Mouse (Mus musculus): ENCODE measurements around the gene Nme3.

Gene Nme3

DNA sequence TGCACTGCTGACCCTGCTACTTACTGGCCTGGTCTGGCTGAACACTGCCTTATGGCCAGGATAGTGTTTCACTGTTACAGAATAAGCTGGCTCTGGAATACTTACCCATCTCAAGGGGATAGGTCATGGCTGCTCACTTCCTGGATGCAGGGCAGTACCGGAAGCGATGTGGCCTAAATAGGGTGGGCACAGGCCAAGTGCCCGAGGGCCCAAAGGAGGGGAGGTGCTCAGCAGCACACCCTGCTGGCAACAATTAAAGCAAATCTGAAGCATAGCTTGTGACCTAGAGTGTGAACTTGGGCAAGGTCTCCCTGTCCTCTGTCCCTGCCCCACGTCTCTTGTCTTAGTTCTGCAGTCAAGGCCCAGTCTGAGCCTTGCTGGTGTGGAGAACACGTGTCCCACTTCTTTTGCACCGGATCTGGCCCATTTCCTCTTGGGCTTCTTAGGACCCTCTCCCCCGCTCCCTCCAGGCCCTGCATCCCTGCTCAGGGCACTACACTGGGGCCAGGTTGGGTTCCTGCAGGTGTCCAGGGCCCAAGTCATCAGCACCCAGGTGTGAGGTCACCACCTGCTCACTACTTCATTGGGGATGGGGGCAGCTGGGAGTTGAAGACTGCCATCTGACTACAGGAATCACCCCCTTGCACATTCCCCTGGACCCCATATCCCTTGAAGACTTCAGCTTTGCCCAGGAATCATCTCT lies 14.4 kb upstream of the Nme3 start:
- no peak for DNase-seq

DNA sequence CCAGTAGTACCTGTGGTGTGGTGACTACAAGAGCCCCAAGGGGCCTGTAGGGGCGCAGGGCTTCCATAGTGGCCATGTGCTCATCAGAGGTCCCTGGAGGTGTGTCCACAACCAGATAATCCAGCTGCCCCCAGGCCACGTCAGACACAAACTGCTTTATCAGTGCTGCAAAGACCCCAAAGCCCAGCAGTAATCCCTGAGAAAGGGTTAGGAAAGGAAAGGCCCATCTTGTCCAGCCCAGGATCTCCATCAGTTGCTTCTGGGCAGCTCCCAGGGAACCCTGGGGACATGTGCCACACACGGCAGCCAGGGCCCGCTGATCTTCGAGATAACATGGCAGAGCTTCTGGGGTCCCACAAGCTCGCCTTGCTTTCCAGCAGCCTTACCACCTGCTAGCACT lies 11.9 kb upstream of the Nme3 start:
- DNase-seq = no peak

DNA sequence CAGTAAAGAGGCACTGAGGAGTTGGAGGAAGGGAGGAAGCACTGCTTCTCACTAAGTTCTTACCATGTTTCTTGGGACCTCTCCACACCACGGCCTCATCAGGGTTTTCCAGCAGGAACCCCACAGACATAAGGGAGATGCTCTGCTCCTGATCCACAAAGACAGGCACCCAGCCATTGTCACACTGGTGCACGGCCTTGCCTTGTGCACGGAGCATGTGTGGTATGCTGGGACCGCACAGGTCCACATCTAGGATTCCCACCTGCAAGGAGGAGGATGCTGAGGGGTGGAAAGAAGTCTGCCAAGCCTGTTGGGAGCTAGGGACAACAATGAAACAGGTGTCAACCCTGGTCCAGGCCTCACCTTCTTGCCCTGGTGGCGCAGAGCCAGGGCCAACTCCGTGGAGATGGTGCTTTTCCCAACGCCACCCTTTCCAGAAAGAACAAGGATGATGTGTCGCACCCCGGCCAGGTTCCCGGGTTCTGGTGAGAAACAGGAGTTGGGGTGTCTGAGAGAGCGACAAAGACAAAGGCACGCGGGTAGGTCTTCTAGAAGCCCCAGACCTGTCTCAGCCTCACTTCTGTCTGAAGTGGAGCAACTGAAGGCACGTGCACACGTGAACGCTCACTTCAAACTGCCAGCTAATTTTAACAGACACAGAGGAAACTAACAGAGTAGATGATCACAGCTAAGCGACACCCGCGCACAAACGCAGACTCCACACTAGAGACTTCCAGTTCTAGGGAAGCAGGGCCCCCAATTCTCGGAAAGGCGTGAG lies 10.8 kb upstream of the Nme3 start:
- DNase-seq = no peak

DNA sequence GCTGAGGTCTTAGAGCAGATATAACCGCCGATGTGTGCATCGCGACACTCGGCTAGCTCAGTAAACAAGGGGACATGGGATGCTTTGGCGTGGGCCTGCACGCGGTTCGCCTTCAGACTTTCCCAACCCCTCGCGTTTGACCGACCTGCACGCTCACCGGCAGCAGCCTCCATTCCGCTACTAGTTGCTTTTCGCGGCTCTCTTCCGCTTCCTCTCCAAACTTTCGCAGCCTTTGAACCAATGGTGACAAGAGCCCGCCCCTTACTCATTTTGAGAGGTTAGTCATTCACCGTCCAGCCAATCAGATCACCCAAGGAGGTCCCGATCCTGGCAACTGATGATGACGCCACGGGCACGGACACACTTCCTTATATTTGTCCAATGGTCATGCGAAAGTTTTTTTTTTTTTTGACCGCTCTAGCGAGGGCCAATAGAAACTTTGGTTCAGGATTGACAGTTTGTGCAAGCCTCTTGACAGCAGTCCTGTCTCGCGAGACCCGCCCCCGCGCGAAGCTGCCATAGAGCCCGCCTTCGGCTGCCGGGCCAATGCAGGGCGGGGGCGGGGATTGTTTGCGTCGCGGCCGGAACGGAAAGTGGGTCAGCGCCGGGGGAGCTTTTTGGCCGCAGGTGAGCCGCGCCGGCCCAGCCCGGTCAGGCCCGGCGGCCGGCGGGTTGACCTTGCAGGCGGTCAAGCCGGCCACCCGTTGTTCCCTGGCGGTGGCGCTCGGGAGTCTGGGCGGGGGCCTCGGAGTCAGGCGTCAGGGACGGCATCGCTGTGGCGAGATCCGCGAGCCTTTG lies 10.0 kb upstream of the Nme3 start, which contains the start of the genes Nubp2 and Spsb3:
Nubp2 (minus strand) TSS at position 216 of the 798 bp plus-strand sequence.
Spsb3 (plus strand) TSS at position 510 of the 798 bp plus-strand sequence.
- DNase-seq = peak; percentile 98

DNA sequence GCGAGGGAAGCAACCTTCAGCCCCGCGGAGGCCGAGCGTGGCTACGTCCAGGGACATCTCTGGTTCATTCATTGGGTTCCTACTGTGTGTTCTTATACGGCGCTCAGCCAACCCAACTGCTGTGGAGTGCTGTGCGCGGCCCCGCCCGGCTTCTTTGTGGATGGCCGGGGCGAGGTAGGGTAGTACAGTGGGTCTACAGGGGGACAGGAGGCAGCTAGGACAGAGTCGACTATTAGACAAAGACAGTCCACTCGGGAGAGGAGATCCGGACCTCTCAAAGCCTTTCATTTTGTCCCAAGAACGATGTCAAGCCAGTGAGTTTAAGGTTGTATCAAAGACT lies 9.4 kb upstream of the Nme3 start:
- DNase-seq = no peak

DNA sequence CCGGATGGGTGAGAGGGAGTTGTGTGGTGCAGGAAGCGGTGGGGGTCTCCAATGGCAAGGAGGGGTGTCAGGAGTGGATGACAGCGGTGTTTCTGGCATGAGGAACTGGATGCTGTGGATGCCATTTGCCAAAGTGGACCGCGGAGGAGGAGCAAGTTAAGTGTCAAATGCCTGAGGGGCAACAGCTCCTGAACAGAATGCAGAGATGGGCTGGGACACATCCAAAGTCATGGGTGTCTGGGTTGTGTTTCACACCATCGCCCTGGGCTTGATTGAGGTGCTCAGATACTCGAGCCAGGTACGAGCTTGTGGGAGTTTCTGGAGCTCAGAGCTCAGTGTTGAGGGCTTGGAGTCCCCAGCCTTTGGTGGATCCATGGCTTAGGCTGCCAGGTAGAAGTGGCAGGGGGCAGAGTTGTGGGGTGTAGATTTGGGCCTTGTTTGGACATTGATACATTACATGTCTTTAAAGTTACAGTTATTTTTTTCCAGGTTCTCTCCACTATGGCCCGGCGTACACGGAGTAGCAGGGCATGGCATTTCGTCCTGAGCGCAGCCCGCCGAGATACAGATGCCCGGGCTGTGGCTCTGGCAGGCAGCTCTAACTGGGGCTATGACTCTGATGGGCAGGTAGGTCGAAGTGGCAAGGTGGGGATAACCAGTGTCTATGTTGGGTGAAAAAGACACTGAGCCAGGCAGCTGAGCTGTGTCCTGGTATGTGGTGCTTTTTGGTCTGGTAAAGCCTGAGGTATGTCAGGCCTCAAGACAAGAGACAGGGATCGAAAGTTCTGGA lies 8.8 kb upstream of the Nme3 start:
- DNase-seq = no peak

- DNase-seq = no peak
Observed at GRCm38 (mm10) chr17:24888862-24889261, 7.4 kb upstream of the Nme3 start.

DNA sequence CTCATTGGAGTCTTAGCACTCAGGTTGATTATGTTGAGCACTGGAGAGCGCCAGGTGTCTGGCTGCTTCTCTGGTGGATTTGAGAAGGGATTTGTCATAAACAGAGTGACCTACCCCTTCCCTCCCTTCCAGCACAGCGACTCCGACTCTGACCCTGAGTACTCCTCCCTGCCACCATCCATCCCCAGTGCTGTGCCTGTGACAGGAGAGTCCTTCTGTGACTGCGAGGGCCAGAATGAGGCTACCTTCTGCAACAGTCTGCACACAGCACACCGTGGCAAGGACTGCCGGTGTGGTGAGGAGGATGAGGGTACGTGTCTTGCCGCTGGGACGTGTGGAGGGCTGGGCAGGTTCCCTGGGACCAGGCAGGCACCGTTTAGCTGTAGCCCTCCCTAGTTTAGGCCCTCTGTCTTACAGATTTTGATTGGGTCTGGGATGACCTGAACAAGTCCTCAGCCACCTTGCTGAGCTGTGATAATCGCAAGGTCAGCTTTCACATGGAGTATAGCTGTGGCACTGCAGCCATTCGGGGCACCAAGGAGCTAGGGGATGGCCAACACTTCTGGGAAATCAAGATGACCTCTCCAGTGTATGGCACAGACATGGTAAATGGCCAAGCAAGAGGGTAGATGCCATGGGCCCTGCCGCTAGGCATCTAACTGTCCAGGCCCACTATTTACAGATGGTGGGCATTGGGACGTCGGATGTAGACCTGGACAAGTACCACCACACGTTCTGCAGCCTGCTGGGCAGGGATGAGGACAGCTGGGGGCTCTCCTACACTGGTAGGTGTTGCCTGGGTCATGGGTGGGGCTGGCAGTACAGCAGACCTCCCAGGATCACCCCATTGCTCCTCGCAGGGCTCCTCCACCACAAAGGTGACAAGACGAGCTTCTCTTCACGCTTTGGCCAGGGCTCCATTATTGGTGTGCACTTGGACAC lies 5.9 kb upstream of the Nme3 start:
- no peak for DNase-seq

GRCm38 (mm10) chr17:24891321-24891720 lies 5.0 kb upstream of the Nme3 start:
- no peak for DNase-seq

GRCm38 (mm10) chr17:24892785-24893184 lies 3.5 kb upstream of the Nme3 start:
- no peak for DNase-seq

DNA sequence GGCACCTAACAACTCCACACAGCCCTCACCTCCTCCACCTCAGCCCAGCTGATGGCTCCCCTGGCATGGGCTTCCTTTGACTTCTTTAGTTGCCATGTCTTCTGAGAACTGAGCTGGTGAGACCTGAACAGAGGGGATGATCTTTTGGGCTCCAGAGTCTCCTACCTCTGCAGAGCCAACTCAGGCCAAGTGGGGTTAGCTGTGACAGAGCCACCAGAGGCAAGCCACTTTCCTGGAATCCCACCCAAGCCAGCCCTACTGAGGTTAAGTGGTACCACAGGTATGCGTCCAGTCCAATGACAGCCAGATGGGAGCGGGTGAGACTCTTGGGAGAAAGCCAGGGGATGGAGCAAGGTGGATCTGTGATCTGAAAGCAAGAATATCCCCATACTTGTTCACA lies 3.0 kb upstream of the Nme3 start:
- no peak for DNase-seq

DNA sequence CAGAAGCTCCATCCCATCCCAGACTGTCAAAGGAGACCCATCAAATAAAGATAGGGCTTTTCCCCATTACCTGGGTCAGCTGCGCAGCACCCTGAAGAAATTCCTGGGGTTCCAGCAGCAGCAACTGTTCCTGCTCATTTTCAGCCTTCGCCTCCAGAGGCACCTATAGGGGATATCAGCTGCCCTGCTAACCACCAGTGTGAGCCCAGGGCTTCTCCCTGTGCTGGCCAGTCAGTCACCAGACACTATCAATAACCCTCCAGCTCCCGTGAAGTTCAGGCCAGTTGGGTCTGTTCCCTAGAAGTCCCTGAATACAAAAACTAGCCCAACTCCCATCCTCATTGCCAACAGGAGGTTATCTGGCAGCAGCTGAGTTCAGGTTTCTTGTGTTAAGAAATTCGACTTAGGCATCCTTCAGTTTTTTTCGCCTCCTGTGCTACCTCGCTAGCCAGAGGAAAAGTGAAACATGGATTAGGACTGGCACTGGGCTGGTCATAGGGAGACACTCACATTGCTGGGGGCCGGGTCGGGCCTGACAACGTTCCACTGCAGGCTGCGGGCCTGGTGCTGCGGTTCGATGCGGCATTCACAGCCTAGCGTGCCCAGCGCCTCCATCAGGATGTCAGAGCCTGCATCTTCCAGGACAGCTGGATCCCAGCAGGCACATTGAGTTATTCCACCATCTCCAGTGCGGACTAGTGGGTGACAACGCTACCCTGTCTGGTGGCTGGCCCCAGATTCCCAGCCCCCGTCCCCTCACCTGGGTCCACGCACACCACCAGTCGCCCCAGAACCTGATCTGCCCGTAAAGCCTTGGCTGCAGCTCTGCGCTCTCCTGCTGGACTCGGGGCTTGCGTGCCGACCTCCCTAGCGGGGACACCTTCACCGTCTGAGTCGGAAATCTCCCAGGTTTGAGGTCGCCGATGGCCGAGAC lies 2.0 kb upstream of the Nme3 start:
- DNase-seq = no peak

DNA sequence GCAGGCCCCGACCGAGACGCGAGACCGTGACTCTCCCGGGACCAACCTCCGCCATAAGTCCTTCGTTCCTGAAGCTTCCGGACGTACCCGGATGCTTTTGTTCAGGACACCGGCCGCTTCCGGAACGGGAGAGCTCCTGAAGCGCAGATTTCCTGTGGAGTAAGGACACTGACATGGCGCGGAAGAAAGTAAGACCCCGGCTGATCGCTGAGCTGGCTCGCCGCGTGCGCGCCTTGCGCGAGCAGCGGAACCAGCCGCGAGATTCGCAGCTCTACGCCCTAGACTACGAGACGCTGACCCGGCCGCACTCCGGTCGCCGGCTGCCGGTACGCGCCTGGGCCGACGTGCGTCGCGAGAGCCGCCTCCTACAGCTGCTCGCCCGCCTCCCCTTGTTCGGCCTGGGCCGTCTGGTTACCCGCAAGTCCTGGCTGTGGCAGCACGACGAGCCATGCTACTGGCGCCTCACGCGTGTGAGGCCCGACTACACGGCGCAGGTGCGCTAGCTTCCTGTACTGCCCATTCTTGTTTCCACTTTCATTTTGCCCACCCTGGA lies 1.2 kb upstream of the Nme3 start, which contains the start of the genes Eme2 and Mrps34:
Eme2 (minus strand) TSS at position 93 of the 553 bp plus-strand sequence.
Mrps34 (plus strand) TSS at position 122 of the 553 bp plus-strand sequence.
- DNase-seq = peak; percentile 81

GRCm38 (mm10) chr17:24895571-24896240 lies 594 bp upstream of the Nme3 start:
- no peak for DNase-seq

- DNase-seq = no peak
Observed at GRCm38 (mm10) chr17:24896993-24897269, 631 bp downstream of the Nme3 start.

DNA sequence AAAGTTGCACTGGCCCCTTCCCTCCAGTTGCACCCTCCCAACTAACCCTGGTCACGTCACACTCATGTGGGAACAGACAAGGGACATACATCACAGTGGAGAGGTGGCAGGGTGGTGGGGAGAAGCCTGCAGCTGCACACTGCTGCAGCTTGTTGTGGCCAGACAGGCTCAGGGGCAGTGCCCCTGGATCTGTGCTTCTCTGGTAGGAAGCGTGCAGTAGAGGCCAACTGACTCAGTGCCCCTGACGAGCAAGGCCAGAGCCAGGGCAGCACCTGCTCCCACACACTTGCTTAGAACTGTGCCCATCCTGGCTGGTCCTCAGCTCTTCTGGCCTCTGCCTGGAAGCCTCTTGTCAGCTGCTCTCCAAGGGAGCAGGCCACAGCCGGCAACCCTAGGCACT lies 1.3 kb downstream of the Nme3 start:
- DNase-seq = no peak

DNA sequence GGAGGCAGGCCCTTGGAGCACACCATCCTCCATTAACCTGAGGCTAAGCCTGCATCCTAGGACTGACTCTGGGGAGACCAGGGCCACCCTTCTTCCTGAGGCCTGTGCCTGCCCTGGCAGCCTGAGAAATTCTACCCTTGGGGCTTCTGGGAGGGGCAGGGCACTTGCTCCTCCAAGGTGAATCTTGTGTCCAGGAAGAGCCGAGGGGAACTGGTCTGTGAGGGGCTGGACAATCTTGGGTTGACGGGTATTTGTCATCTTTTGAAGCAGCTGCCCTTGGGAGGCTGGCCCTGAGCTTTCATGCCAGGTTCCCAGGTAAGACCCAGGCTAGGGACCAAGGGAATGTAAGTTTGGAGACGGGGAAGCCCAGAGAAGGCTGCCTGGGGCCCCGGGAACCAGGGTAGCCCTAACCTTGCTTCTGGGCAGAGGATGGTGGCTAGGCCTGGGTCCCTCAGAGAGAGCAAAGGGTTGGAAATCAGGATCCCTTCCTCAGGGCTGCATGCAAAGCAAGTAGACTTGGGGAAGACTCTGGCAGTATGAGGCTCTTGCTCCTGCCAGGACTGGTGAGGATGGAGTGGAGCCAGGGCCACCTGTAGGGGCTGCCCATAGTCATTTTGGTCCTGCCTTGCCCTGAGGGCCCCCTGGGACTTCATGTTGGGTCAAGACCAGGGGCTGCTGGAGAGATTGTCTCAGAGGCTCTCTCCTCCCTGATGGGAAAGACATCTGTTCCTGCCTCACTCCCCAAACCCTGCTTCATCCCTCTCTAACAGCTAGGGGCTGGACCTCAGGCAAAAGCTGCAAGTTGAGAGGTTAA lies 1.9 kb downstream of the Nme3 start:
- no peak for DNase-seq

GRCm38 (mm10) chr17:24899153-24899552 lies 2.9 kb downstream of the Nme3 start:
- no peak for DNase-seq

GRCm38 (mm10) chr17:24900014-24900413 lies 3.7 kb downstream of the Nme3 start:
- DNase-seq = no peak
